Mouse (Mus musculus) midbrain, embryonic 11.5 days (tissue): ENCODE data around the gene Cobl. TPM values are rescaled to one million over a fixed set of nuclear protein-coding genes. Genes with fewer than 3 reads are reported as not detected.

ENCODE experiments used
- ATAC-seq: fragments of 200-750 bp; cut with Nextera tagmentation; 2 replicates; pipeline ENCODE4 v1.8.0; 2017; ENCODE audit warnings: moderate TSS enrichment, moderate library complexity; ENCODE audit not compliant: low FRiP score
- DNase-seq: peaks from one replicate; pipeline ENCODE4 v3.0.0; 2015; ENCODE audit warnings: low spot score; ENCODE audit errors: missing footprints
- H3K27ac ChIP-seq: fragments of 300-500 bp; sonication (generic); 2 replicates; pipeline ENCODE4 v1.5.1; 2014; ENCODE audit warnings: low read depth, low read length
- H3K27me3 ChIP-seq: fragments of 300-500 bp; sonication (generic); 2 replicates; pipeline ENCODE4 v1.6.1; 2014; ENCODE audit warnings: mild to moderate bottlenecking, low read length, moderate library complexity, mixed read lengths; ENCODE audit not compliant: control insufficient read depth, insufficient read depth
- H3K36me3 ChIP-seq: fragments of 300-500 bp; sonication (generic); 2 replicates; pipeline ENCODE4 v1.6.1; 2014; ENCODE audit warnings: mild to moderate bottlenecking, low read length, moderate library complexity, mixed read lengths; ENCODE audit not compliant: control insufficient read depth, insufficient read depth
- H3K4me1 ChIP-seq: fragments of 300-500 bp; sonication (generic); 2 replicates; pipeline ENCODE4 v1.6.1; 2014; ENCODE audit warnings: low read length; ENCODE audit not compliant: control insufficient read depth, insufficient read depth
- H3K4me2 ChIP-seq: fragments of 300-500 bp; sonication (generic); 2 replicates; pipeline ENCODE4 v1.6.1; 2014; ENCODE audit warnings: mild to moderate bottlenecking, moderate library complexity
- H3K4me3 ChIP-seq: fragments of 300-500 bp; sonication (generic); 2 replicates; pipeline ENCODE4 v1.5.1; 2014; ENCODE audit warnings: low read depth, low read length
- H3K9ac ChIP-seq: fragments of 300-500 bp; sonication (generic); 2 replicates; pipeline ENCODE4 v1.6.1; 2014; ENCODE audit warnings: low read length
- H3K9me3 ChIP-seq: fragments of 300-500 bp; sonication (generic); 2 replicates; pipeline ENCODE4 v1.6.1; 2016; ENCODE audit warnings: low read length; ENCODE audit not compliant: control insufficient read depth
- WGBS: fragments of 180-500 bp; shearing (Covaris S2); extraction: QIAGEN DNeasy Blood & Tissue Kit; methylation state at CpG from one replicate; pipeline ENCODE4 v1.1.7; 2014; 5-methylcytosine and 5-hydroxymethylcytosine counted together
- polyA plus RNA-seq: library from polyadenylated mRNA; unstranded; fragments of >200 nt; fragmentation: Nextera tagmentation; extraction: Ambion mirVana; gene quantifications from 2 replicates; pipeline ENCODE4 v1.2.1, GENCODE M21; 2014

Gene Cobl
- polyA plus RNA-seq, 1 experiment from 2014 or later = 3.4 TPM

DNA sequence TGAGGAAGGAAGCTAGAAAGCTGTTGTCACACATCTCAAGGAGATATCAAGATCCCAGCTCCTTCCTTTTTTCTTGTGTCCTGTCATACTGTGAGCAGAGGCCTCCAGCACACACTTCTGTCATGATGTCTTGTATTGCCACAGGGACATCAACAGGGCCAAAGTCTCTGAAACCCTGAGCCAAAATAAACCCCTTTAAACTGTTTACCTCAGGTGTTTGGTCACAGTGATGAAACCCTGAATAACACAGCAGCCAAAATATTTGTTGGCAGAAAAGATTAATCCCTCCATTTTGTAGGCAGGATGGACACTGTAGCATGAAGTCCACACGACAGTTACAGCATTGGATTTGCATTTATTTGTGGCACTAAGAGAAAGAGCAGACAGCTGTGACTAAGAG is 228.4 kb downstream of the Cobl start:
- DNase-seq (no peak), ATAC-seq (no peak)
- H3K9ac ChIP-seq = no peak overlapping the region
- H3K9me3 ChIP-seq = no peaks in the 10 kb centered on the region
- no peak overlapping the region for H3K27ac ChIP-seq
- no peaks in the 10 kb centered on the region for H3K36me3 ChIP-seq
- WGBS = 51% methylated on average over 1 of the region's 1 CpGs
- H3K27me3 ChIP-seq = no peaks in the 10 kb centered on the region
- H3K4me3 ChIP-seq = no peak overlapping the region
- H3K4me1 ChIP-seq = no peaks in the 10 kb centered on the region
- H3K4me2 ChIP-seq = no peak overlapping the region

DNA sequence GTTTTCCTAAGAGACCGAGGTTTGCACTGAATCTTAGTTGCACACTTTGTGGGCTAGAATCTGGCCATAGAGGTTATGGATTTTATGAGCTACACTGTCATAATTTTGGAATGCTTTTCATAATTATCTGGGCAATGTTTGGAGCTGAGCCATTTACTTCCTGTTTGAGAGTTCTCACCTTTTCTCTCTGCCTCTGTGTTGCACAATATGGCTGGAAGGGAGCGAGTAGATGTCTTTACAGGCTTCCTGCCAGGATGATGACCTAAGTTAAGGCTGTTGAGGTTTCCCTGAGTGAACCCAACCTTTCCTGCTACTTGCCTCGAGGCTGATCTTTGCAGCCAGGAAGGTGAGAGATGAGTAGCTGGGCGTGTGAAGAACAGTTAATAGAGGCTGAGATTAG is 229.9 kb downstream of the Cobl start:
- 84% methylated on average over 4 of the region's 4 CpGs for WGBS

DNA sequence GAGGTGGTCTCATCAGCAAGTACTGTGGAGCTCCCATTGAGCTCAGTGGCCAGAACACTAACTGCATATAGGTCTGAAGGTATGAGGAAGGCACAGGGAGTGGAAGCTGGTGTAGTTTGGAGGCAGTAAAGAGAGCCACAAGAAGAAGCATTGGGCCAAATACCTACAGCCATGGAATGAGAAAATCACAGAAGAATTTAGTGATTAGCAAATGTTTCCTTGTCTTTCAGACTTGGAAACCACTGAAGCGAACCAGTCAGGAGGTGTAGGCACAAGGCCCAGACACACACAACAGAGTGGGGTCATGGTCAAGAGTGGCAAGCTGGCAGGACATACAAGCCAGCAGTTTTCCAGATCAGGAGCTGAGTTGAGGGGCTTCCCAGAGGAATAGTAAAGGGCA is 230.6 kb downstream of the Cobl start:
- DNase-seq (no peak), ATAC-seq (no peak)
- Histone ChIP-seq H3K36me3 (no peaks in the 10 kb centered on the region), H3K4me1 (no peaks in the 10 kb centered on the region), H3K4me3 (no peak overlapping the region), H3K27me3 (no peaks in the 10 kb centered on the region), H3K4me2 (no peak overlapping the region), H3K9me3 (no peaks in the 10 kb centered on the region), H3K27ac (no peak overlapping the region), H3K9ac (no peak overlapping the region)
- WGBS = 84% methylated on average over 1 of the region's 1 CpGs

More for the DNA sequence above, 229.9 kb downstream of the Cobl start:
- ATAC-seq = no peak
- H3K36me3 ChIP-seq = no peaks in the 10 kb centered on the region
- no peak overlapping the region for H3K27ac ChIP-seq
- H3K4me3 ChIP-seq = no peak overlapping the region
- no peaks in the 10 kb centered on the region for H3K27me3 ChIP-seq
- no peaks in the 10 kb centered on the region for H3K9me3 ChIP-seq
- H3K4me2 ChIP-seq = no peak overlapping the region
- H3K9ac ChIP-seq = no peak overlapping the region
- DNase-seq = no peak
- H3K4me1 ChIP-seq = no peaks in the 10 kb centered on the region

DNA sequence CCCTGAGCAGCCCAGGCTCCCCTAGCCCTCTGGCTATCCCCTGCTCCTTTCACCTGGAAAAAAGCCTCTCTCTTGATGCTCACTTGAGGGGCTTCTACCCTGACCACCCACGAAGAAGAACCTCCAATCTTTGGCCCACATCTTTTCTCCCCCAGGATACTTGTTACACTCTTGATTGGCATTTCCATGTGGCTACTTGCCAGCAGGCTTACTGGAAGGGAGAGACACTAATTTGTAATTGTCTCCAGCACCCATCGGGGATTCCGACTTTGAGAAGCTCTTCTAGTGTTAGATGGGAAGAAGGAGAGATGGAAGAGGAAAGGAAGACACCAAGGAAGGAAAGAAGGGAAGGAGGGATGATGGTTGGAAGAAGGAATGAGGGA is 232.0 kb downstream of the Cobl start:
- no peaks in the 10 kb centered on the region for H3K4me1 ChIP-seq
- no peak overlapping the region for H3K4me2 ChIP-seq
- DNase-seq (no peak), ATAC-seq (no peak)
- WGBS = 92% methylated on average over 3 of the region's 3 CpGs
- H3K27me3 ChIP-seq = no peaks in the 10 kb centered on the region
- H3K36me3 ChIP-seq = no peaks in the 10 kb centered on the region
- H3K27ac ChIP-seq = no peak overlapping the region
- H3K4me3 ChIP-seq = no peak overlapping the region
- no peak overlapping the region for H3K9ac ChIP-seq
- H3K9me3 ChIP-seq = no peaks in the 10 kb centered on the region

DNA sequence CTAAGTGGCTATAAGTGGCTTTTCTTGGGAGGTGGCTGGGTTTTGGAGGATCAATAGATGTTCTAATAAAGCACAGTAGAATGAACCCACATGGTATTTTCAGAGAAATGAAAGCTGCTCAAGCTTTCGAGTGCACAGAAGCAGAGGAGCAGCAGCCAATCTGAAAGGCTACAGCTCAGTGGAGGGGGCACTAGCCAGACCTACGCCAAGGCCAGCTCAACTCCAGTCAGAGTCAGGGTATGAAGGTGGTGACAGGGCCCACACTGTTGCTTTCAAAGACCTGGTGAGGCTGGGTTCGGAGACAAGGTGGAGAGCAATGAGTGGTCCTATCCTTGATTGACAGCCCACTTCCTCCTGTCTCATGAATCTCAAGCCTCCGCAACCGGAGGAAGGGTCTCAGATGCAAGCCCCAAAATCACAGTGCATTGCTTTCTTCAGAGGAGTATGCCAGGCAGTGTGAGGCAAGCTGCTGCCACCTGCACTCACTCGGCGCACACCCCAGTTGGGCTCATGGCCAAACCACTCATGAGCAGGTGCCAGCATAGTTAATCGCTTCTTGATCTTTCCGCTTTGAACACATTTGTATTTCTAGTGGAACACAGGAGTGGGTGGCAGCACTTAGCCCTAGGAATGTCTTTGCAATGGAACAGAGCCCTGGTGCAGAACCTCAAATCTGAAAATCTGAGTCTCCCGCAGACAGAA is 232.6 kb downstream of the Cobl start:
- H3K36me3 ChIP-seq = no peaks in the 10 kb centered on the region
- no peaks in the 10 kb centered on the region for H3K4me1 ChIP-seq
- H3K27ac ChIP-seq = no peak overlapping the region
- ATAC-seq (no peak), DNase-seq (no peak)
- no peaks in the 10 kb centered on the region for H3K9me3 ChIP-seq
- H3K4me3 ChIP-seq = no peak overlapping the region
- no peak overlapping the region for H3K9ac ChIP-seq
- H3K27me3 ChIP-seq = no peaks in the 10 kb centered on the region
- 89% methylated on average over 10 of the region's 10 CpGs for WGBS
- H3K4me2 ChIP-seq = no peak overlapping the region

DNA sequence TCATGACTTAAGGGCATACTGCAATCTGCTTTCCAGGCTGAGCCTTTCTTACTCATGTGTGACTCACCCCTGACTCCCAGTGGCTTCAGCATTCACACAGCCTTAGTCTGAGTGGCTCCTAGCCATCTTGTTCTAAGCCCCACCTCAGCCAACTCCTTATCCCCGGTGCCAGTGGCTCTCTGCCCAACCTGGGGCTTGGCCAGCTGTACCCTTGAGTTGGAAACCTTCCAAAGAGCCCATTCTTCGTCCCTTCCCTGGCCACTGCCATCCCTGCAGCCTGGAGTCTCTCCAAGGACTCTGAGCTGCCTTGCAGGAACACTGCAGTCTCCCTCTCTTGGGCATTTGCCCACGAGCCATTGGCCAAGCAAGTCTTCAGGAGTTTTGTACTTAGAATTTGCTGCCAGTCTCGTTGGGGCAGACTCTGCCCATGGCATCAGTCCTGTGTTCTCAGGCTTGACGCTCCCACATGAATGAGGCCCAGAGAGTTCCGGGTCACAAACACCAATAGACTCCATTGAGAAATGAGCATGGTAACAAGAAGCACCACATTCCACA is 233.2 kb downstream of the Cobl start:
- H3K36me3 ChIP-seq = no peaks in the 10 kb centered on the region
- no peak for ATAC-seq
- 75% methylated on average over 6 of the region's 6 CpGs for WGBS
- no peak overlapping the region for H3K27ac ChIP-seq
- no peak overlapping the region for H3K4me2 ChIP-seq
- no peaks in the 10 kb centered on the region for H3K9me3 ChIP-seq
- no peak for DNase-seq
- no peaks in the 10 kb centered on the region for H3K4me1 ChIP-seq
- H3K4me3 ChIP-seq = no peak overlapping the region
- H3K9ac ChIP-seq = no peak overlapping the region
- no peaks in the 10 kb centered on the region for H3K27me3 ChIP-seq

DNA sequence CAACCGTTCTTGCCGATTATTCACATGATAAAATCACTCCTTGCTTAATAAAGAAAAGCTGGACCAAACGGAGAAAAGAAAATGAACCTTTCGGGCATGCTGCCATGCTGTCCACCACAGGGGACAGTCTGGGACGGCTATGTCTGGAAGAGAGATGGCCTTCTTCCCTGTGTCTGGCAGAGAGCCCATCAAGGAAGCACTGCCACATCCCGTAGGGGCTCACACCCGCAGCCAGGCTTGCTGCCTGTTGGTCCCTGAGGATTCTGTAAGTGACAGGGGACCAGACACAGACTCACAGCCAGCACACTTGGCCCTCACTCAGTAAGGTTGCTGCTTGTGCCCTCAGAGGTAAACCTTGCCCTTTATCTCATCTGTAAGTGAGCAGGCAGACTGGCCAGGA is 235.3 kb downstream of the Cobl start:
- DNase-seq = no peak
- Histone ChIP-seq H3K27me3 (no peaks in the 10 kb centered on the region; the same call in 1 of the 2 replicates), H3K9ac (no peak overlapping the region), H3K4me2 (no peak overlapping the region), H3K36me3 (no peaks in the 10 kb centered on the region), H3K4me1 (no peaks in the 10 kb centered on the region), H3K4me3 (no peak overlapping the region), H3K9me3 (no peaks in the 10 kb centered on the region), H3K27ac (no peak overlapping the region)
- WGBS = 84% methylated on average over 7 of the region's 7 CpGs
- no peak for ATAC-seq

DNA sequence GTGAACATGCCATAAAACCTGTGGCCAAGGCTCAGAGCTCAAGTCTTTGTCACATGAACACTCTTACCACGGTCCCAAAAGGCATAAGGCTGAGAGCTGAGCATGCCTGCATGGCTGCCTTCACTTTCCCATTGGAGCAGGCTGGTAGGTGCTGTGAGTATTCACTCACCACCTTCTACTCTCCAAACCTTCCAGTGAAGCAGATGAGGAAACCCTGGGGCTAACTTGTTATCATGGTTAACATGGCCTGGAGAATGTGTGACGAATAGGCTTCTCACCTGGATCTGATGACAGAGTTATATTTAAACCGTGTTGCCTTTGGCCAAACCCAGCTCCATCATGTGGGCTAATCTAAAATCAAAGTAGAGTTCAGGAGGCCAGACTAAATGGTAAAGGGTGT is 237.4 kb downstream of the Cobl start:
- 89% methylated on average over 3 of the region's 3 CpGs for WGBS
- H3K36me3 ChIP-seq = no peaks in the 10 kb centered on the region
- no peaks in the 10 kb centered on the region for H3K4me1 ChIP-seq
- ATAC-seq = no peak
- H3K9me3 ChIP-seq = no peaks in the 10 kb centered on the region
- H3K27ac ChIP-seq = no peak overlapping the region
- no peaks in the 10 kb centered on the region; the same call in 1 of the 2 replicates for H3K27me3 ChIP-seq
- no peak overlapping the region for H3K4me3 ChIP-seq
- no peak overlapping the region for H3K9ac ChIP-seq
- H3K4me2 ChIP-seq = no peak overlapping the region
- no peak for DNase-seq

DNA sequence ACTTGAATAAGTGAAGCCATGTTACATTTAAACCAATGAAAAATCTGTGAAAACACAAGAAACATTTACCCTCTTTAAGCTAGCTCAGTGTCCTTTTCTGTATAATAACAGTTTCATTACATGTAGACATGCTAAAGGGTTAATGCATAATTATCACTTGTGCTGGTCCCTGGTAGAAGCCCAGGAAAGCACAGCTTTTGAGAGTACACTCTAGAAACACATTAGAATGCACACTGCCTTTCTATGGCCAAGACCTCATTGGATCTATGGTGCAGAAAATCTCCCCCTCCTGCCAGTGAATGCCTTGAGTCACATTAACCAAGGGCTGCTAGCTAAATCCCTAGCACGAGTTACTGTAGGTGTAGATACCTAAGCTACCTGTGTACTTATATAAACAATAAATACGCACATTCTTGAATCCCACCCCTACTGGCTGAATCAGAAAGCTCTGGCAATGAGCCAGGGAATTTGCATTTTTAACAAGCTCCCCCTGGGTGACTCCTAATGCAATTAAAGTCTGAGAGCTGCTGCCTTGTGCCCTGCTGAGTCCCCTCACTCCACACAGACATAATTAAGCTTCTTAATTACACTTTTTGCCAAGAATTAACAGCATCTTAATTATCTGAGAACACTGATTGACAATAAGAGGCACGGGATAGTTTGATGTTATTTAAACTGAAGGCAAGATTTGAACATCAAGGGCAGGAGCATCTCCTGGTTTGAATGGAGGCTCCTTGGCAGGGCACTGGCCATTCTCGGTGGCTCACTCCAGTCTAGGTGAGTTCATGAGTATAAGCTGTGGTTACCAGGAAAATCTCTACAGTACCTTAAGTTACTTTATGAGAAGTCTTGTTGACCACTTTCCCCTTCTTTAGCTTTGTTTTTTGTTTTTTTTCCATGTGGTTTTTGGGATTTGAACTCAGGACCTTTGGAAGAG is 244.9 kb downstream of the Cobl start:
- no peak for DNase-seq
- no peaks in the 10 kb centered on the region; the same call in 1 of the 2 replicates for H3K27me3 ChIP-seq
- H3K9ac ChIP-seq = no peak overlapping the region
- H3K4me2 ChIP-seq = no peak overlapping the region
- H3K4me3 ChIP-seq = no peak overlapping the region
- H3K9me3 ChIP-seq = no peaks in the 10 kb centered on the region
- no peak for ATAC-seq
- 45% methylated on average over 4 of the region's 4 CpGs for WGBS
- H3K27ac ChIP-seq = no peak overlapping the region
- H3K4me1 ChIP-seq = no peaks in the 10 kb centered on the region
- no peaks in the 10 kb centered on the region for H3K36me3 ChIP-seq
